Mouse (Mus musculus) stomach, postnatal 0 days (tissue): Measurements from ENCODE around the gene Igfbp2.

Source experiments
- CTCF ChIP-seq: IDR thresholded peaks from 2 replicates; pipeline ENCODE4 v1.5.1; 2016; ENCODE audit warnings: antibody characterized with exemption, low read depth, mild to moderate bottlenecking, moderate library complexity
- EP300 ChIP-seq: optimal IDR thresholded peaks from 2 replicates; pipeline ENCODE3; 2016; ENCODE audit warnings: antibody characterized with exemption

- no peak for TF ChIP-seq CTCF
- TF ChIP-seq EP300, result no peak
Measured at GRCm38 (mm10) chr1:72813089-72813638, 11.1 kb upstream of the Igfbp2 start.
